Mouse (Mus musculus): ENCODE measurements around the gene Fam184a. TPM values are rescaled to one million over a fixed set of nuclear protein-coding genes. Genes with fewer than 3 reads are reported as not detected.

Gene Fam184a
- 1.4 and 1.8 TPM in 2 replicates for polyA plus RNA-seq (2015; fragmentation: Nextera tagmentation; extraction: Ambion mirVana)

GRCm38 (mm10) chr10:53750955-53751652 lies at the start of gene Fam184a:
Gene Fam184a, minus strand, starts transcription at chr10:53751123.

GRCm38 (mm10) chr10:53630339-53630738 lies 120.6 kb downstream of the Fam184a start, which contains the start of gene Mcm9:
Gene Mcm9, minus strand, starts transcription at chr10:53630439.

GRCm38 (mm10) chr10:53596677-53597120 lies 154.2 kb downstream of the Fam184a start, which contains the start of gene Asf1a:
Gene Asf1a, plus strand, starts transcription at chr10:53596757.

Other genes starting within 250 kb of the Fam184a start
- gene Asf1a, start 154.4 kb downstream of the Fam184a start, polyA plus RNA-seq (2015; fragmentation: Nextera tagmentation; extraction: Ambion mirVana), result 111 and 132 TPM in 2 replicates
- 7.7 and 8.5 TPM in 2 replicates for gene Mcm9, start 120.7 kb downstream of the Fam184a start, polyA plus RNA-seq (2015; fragmentation: Nextera tagmentation; extraction: Ambion mirVana)